Mouse (Mus musculus): Measurements from ENCODE around the gene Drosha.

DNA sequence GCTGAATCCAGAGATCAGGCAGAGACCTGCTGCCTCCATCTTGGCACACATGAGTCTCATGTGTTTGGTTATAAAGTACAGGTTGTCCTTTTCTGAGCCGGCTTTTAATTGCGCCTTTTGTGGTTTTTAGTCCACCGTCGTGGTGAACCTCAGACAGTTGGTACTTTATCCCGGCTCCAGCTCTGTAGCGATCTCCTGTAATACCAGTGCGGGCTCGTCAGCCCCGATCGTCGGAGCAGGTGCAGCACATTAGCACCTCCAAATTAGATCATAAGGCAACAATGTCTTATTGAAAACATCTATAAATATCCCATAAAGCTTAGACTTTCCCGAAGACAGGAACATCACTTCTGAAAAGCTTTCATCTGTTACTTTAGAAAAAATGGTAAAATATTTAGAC lies 53.3 kb downstream of the Drosha start:
- TF ChIP-seq CTCF (IDR thresholded peaks at IDR 0.05; ENCODE audit: low read depth, low read length) (no peak), POLR2A (IDR thresholded peaks at IDR 0.05; ENCODE audit: insufficient read depth, low read length) (no peak)

Measured in ES-Bruce4 (cell line).